Mouse (Mus musculus) cerebellum, adult 2 months (tissue): ENCODE data around the gene Dcaf11. TPM values are rescaled to one million over a fixed set of nuclear protein-coding genes. Genes with fewer than 3 reads are reported as not detected.

Experiments used
- DNase-seq, 2 experiments: peaks; one replicate each; pipeline ENCODE4 v3.0.0; 2021
- H3K27ac ChIP-seq: fragments of 200-500 bp; 2 replicates; pipeline ENCODE4 v1.5.1; 2012; ENCODE audit warnings: low read length, control low read depth, inconsistent platforms; ENCODE audit not compliant: insufficient read depth
- H3K27me3 ChIP-seq: fragments of 200-500 bp; 2 replicates; pipeline ENCODE4 v1.6.1; 2012; ENCODE audit warnings: inconsistent platforms, mild to moderate bottlenecking, low read length, moderate library complexity; ENCODE audit not compliant: control insufficient read depth, insufficient read depth
- H3K4me1 ChIP-seq: fragments of 200-500 bp; 2 replicates; pipeline ENCODE4 v1.6.1; 2011; ENCODE audit warnings: low read length; ENCODE audit not compliant: control insufficient read depth, insufficient read depth
- H3K4me3 ChIP-seq: fragments of 200-500 bp; replicated peaks from 2 replicates; pipeline ENCODE3; 2011; ENCODE audit warnings: mild to moderate bottlenecking, low read depth, low read length, control low read depth; ENCODE audit not compliant: insufficient read depth
- CTCF ChIP-seq: fragments of 200-500 bp; IDR thresholded peaks from 2 replicates; pipeline ENCODE4 v1.5.1; 2011; ENCODE audit warnings: low read depth, mild to moderate bottlenecking, control low read depth, low read length, moderate library complexity, borderline replicate concordance; ENCODE audit not compliant: insufficient read depth
- POLR2A ChIP-seq: fragments of 200-500 bp; IDR thresholded peaks from 2 replicates; pipeline ENCODE4 v1.6.1; 2011; ENCODE audit warnings: low read length, control low read depth, borderline replicate concordance; ENCODE audit not compliant: insufficient read depth
- WGBS: fragments of 180-500 bp; shearing (Covaris S2); methylation state at CpG from one replicate; pipeline ENCODE4 v1.1.7; 2018; 5-methylcytosine and 5-hydroxymethylcytosine counted together
- polyA plus RNA-seq: library from polyadenylated mRNA; depleted of rRNA; stranded (reverse); fragments of >200 nt; gene quantifications from 2 replicates; pipeline ENCODE4 v1.2.3, GENCODE M21; 2012

The Dcaf11 gene
- polyA plus RNA-seq, 1 experiment = 115 TPM

DNA sequence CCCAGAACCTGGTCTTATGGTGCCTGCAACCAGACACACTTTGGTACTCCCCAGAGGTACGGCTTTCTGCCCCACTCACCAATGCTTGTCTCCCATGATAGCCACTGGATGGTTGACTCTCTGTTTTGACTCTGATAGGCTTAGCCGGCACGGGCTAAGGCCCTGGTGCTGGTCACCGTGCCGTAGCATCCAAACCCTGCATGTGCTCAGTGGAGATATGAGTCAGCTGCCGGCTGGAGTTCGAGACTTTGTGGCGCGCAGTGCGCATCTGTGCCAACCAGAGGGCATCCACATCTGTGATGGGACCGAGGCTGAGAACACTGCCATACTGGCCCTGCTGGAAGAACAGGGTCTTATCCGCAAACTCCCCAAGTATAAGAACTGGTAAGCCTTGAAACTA lies 17.5 kb upstream of the Dcaf11 start:
- 84% methylated on average over 12 of the region's 12 CpGs for WGBS
- Histone ChIP-seq H3K4me3 (no peak overlapping the region), H3K4me1 (peaks cover 21% of the 10 kb centered on the region), H3K27me3 (no peaks in the 10 kb centered on the region), H3K27ac (no peak overlapping the region)
- TF ChIP-seq CTCF (no peak), POLR2A (no peak)
- no peak for DNase-seq

GRCm38 (mm10) chr14:55544334-55544733 lies 15.5 kb upstream of the Dcaf11 start:
- no peak overlapping the region for H3K4me3 ChIP-seq
- 8% methylated on average over 9 of the region's 9 CpGs for WGBS
- no peak overlapping the region for H3K27ac ChIP-seq
- DNase-seq = peak; percentile 44 to 58
- TF ChIP-seq POLR2A = no peak
- peaks cover 21% of the 10 kb centered on the region for H3K4me1 ChIP-seq
- no peaks in the 10 kb centered on the region for H3K27me3 ChIP-seq

DNA sequence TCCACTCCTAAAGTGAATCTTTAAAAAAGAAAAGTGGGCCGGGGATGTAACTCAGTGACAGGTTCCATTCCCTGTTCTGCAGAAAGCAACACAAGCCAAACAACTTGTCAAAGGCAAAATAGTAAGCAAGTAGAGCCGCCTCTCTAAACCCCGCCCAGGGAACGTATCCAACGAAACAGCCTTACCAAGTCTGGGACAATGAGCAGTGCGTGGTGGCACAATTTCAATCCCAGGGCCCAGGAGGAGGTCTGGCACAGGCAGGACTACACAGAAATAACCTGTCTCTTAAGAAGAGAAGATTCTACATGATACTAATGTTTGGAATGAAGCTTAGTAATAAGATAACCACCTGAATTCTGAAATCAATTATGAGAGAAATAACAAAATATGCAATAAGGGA lies 9.6 kb upstream of the Dcaf11 start:
- 17% methylated on average over 6 of the region's 6 CpGs for WGBS
- peak in 1 of 2 experiments; percentile 61 for DNase-seq
- Histone ChIP-seq H3K4me1 (peaks cover 4% of the 10 kb centered on the region; the same call in 1 of the 2 replicates), H3K27ac (no peak overlapping the region), H3K4me3 (no peak overlapping the region), H3K27me3 (no peaks in the 10 kb centered on the region)
- TF ChIP-seq POLR2A = no peak
- no peak for TF ChIP-seq CTCF

DNA sequence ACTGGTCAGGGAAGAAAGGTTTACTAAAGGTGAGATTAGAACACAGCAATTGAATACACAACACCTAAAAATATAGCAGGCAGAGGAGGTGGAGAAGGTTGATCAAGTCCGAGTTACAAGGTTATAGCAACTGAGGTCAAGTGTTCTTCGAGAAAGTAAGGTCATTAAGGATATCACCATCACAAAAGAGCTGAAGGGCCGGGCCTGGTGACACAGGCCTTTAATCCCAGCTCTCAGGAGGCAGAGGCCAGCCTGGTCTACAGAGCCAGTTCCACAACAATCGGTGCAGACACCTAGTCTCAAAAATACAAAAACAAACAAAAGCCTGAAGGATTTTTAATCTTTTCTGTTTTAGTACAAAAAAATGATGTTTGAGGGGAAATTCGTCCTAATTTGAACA lies 8.5 kb upstream of the Dcaf11 start:
- Histone ChIP-seq H3K27me3 (no peaks in the 10 kb centered on the region), H3K4me1 (peaks cover 4% of the 10 kb centered on the region; the same call in 1 of the 2 replicates), H3K27ac (no peak overlapping the region), H3K4me3 (no peak overlapping the region)
- TF ChIP-seq POLR2A = no peak
- no peak for TF ChIP-seq CTCF
- WGBS = 85% methylated on average over 5 of the region's 5 CpGs
- no peak for DNase-seq

GRCm38 (mm10) chr14:55551794-55552193 lies 8.0 kb upstream of the Dcaf11 start:
- Histone ChIP-seq H3K4me3 (no peak overlapping the region), H3K27me3 (no peaks in the 10 kb centered on the region), H3K4me1 (peaks cover 4% of the 10 kb centered on the region; the same call in 1 of the 2 replicates), H3K27ac (no peak overlapping the region)
- TF ChIP-seq CTCF = no peak
- no peak for TF ChIP-seq POLR2A
- 88% methylated on average over 8 of the region's 8 CpGs for WGBS
- no peak for DNase-seq

- no peaks in the 10 kb centered on the region for H3K27me3 ChIP-seq
- TF ChIP-seq CTCF (no peak), POLR2A (no peak)
- DNase-seq = no peak
- no peak overlapping the region for H3K27ac ChIP-seq
- H3K4me3 ChIP-seq = no peak overlapping the region
- H3K4me1 ChIP-seq = peaks cover 4% of the 10 kb centered on the region; the same call in 1 of the 2 replicates
Measured at GRCm38 (mm10) chr14:55554635-55555034, 5.2 kb upstream of the Dcaf11 start.

- H3K27ac ChIP-seq = no peak overlapping the region
- TF ChIP-seq POLR2A = no peak
- no peak for TF ChIP-seq CTCF
- H3K4me1 ChIP-seq = no peaks in the 10 kb centered on the region
- no peak overlapping the region for H3K4me3 ChIP-seq
- DNase-seq = no peak
- H3K27me3 ChIP-seq = no peaks in the 10 kb centered on the region
- 82% methylated on average over 3 of the region's 3 CpGs for WGBS
Measured at GRCm38 (mm10) chr14:55555788-55556187, 4.0 kb upstream of the Dcaf11 start.

GRCm38 (mm10) chr14:55557003-55557402 lies 2.8 kb upstream of the Dcaf11 start:
- TF ChIP-seq POLR2A (no peak), CTCF (peak; percentile 87)
- Histone ChIP-seq H3K4me1 (peaks cover 4% of the 10 kb centered on the region; the same call in 1 of the 2 replicates), H3K4me3 (no peak overlapping the region), H3K27ac (no peak overlapping the region), H3K27me3 (no peaks in the 10 kb centered on the region)
- WGBS = 25% methylated on average over 5 of the region's 5 CpGs
- peak; percentile 74 to 80 for DNase-seq

DNA sequence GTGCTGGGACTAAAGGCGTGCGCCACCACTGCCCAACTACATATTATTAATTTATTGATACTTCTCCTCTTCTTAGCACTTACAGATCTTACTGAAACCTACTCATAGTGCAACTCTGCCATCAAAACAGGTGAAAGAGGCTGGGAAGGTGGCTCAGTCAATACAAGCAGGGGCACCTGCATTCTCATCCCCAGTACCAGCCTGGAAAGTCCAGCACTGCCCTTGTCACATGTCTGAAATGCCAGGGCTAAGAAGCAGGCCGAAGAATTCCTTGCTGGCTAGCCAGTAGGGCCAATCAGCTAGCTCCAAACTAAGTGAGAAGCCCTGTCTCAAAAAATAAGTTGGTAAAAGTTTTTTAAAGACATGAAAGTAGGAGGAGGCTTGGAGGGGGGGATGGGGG lies 2.2 kb upstream of the Dcaf11 start:
- H3K27me3 ChIP-seq = no peaks in the 10 kb centered on the region
- no peak overlapping the region for H3K27ac ChIP-seq
- no peak for TF ChIP-seq CTCF
- no peak for TF ChIP-seq POLR2A
- no peak for DNase-seq
- WGBS = 93% methylated on average over 3 of the region's 3 CpGs
- no peak overlapping the region for H3K4me3 ChIP-seq
- H3K4me1 ChIP-seq = peaks cover 5% of the 10 kb centered on the region; the same call in 1 of the 2 replicates
